Mouse (Mus musculus) testis, adult 2 months (tissue): ENCODE measurements around the gene Zbtb21.

Source experiments
- CTCF ChIP-seq: fragments of 200-500 bp; IDR thresholded peaks from 2 replicates; pipeline ENCODE4 v1.5.1; 2012; ENCODE audit warnings: low read depth, mild to moderate bottlenecking, inconsistent platforms, low read length, moderate library complexity; ENCODE audit not compliant: control insufficient read depth, insufficient read depth, insufficient replicate concordance
- POLR2A ChIP-seq: fragments of 200-500 bp; IDR thresholded peaks from 2 replicates; pipeline ENCODE4 v1.6.1; 2012; ENCODE audit warnings: low read depth, mild to moderate bottlenecking, inconsistent platforms, low read length, moderate library complexity; ENCODE audit not compliant: control insufficient read depth

GRCm38 (mm10) chr16:97977277-97977676, 14.9 kb upstream of the Zbtb21 start:
- no peak for TF ChIP-seq CTCF
- TF ChIP-seq POLR2A, result no peak
